Mouse (Mus musculus) limb, embryonic 13.5 days (tissue): ENCODE measurements around the gene Akip1. TPM values are rescaled to one million over a fixed set of nuclear protein-coding genes. Genes with fewer than 3 reads are reported as not detected.
A peak's percentile ranks its signal among the peaks of the same experiment; 100 is the strongest.

ENCODE experiments used
- ATAC-seq: fragments of 200-750 bp; cut with Nextera tagmentation; 2 replicates; pipeline ENCODE4 v1.8.0; 2017; ENCODE audit warnings: low read depth, moderate number of reproducible peaks, moderate TSS enrichment; ENCODE audit not compliant: low FRiP score
- H3K27ac ChIP-seq: fragments of 300-500 bp; sonication (generic); 2 replicates; pipeline ENCODE4 v1.5.1; 2015; ENCODE audit warnings: inconsistent platforms, mild to moderate bottlenecking, moderate library complexity
- H3K27me3 ChIP-seq: fragments of 300-500 bp; sonication (generic); 2 replicates; pipeline ENCODE4 v1.6.1; 2015; ENCODE audit warnings: mild to moderate bottlenecking, inconsistent platforms
- H3K36me3 ChIP-seq: fragments of 300-500 bp; sonication (generic); 2 replicates; pipeline ENCODE4 v1.6.1; 2015; ENCODE audit warnings: inconsistent platforms, mild to moderate bottlenecking, moderate library complexity
- H3K4me1 ChIP-seq: fragments of 300-500 bp; sonication (generic); 2 replicates; pipeline ENCODE4 v1.6.1; 2015; ENCODE audit warnings: inconsistent platforms
- H3K4me2 ChIP-seq: fragments of 300-500 bp; sonication (generic); replicated peaks from 2 replicates; pipeline ENCODE4 v1.6.1; 2015; ENCODE audit warnings: inconsistent platforms, mild to moderate bottlenecking, moderate library complexity
- H3K4me3 ChIP-seq: fragments of 300-500 bp; sonication (generic); 2 replicates; pipeline ENCODE4 v1.5.1; 2015; ENCODE audit warnings: moderate library complexity, mild to moderate bottlenecking, inconsistent platforms
- H3K9ac ChIP-seq: fragments of 300-500 bp; sonication (generic); 2 replicates; pipeline ENCODE4 v1.6.1; 2015; ENCODE audit warnings: mild to moderate bottlenecking, inconsistent platforms
- H3K9me3 ChIP-seq: fragments of 300-500 bp; sonication (generic); 2 replicates; pipeline ENCODE4 v1.6.1; 2016; ENCODE audit warnings: inconsistent platforms
- WGBS: fragments of 180-500 bp; shearing (Covaris S2); methylation state at CpG from one replicate; pipeline ENCODE4 v1.1.7; 2015; 5-methylcytosine and 5-hydroxymethylcytosine counted together
- polyA plus RNA-seq: library from polyadenylated mRNA; unstranded; fragments of >200 nt; fragmentation: Nextera tagmentation; extraction: Ambion mirVana; gene quantifications from 2 replicates; pipeline ENCODE4 v1.2.1, GENCODE M21; 2015

Gene Akip1
- polyA plus RNA-seq: 33.3 and 37.8 TPM in 2 replicates

DNA sequence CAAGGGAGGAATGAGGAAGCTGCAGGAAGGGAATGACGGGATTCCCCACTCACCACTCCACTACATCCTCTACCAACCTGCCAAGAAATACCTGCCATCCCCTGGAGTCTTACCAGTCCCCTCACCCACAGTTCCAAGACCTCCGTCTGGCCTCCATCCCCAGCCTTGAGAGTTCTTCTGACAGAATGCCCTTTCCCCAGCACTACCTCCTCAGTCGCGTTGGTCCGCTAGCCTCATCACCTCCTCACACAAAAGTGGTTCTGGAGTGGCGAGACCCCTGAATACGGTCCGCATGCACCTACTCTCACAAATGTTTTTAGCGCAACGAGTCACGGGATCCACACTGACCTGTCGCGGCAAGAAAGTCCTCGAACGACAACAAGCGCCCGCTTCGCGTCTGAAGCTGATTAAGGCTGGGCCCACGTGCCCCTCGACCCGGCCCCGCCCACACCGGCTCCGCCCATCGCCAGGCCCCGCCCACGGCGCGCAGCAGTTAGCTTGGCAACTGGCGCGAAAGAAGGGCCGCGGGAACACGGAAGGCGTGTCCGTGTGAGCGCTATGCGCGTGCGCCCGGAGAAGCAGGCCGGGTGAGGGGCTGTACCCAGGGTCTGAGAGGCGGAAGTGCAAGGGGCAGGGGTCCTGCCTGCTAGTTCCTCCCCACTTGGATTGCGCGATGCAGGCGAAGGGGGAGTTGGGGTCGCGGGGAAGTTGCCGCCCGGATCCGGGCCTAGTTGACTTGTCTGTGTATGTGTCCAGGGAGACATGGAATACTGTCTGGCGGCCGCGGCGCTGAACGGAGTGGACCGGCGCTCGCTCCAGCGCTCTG lies at the start of gene Akip1, which contains the start of gene St5:
TSS of gene Akip1 (plus strand) at position 501 of the 826 bp plus-strand sequence.
TSS of gene St5 (minus strand) at position 416 of the 826 bp plus-strand sequence.
- Histone ChIP-seq H3K9me3 (no peaks in the 10 kb centered on the region), H3K36me3 (0 out of 2 replicates have a peak, but pooled peaks cover 3% of the 10 kb centered on the region), H3K27ac (peak within 1 kb of the TSS; percentile 73), H3K4me2 (peak within 1 kb of the TSS; percentile 79), H3K4me3 (peak within 1 kb of the TSS; percentile 70), H3K4me1 (peaks cover 19% of the 10 kb centered on the region), H3K27me3 (no peaks in the 10 kb centered on the region), H3K9ac (peak within 1 kb of the TSS; percentile 82)
- peak; percentile 95 for ATAC-seq
- under 1% methylated on average over 61 of the region's 61 CpGs for WGBS

DNA sequence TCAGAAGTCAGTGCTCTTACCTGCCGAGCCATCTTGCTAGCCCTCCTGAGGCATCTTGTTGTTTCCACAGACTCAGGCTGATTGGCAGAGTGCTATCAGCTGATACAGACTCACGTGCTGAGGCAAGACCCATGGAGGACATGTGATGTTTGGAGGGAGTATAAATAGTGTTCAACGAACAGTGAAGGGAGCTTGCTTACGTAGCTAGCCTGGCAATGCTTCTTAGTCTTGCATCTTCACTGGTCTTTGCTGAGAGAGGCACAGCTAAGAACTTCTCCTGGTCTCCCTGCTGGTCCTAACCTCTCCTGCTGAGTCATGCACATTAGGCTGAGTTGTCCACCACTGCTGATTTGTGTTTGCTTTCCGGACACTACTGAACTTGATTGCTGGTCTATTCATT lies 48.6 kb upstream of the Akip1 start:
- Histone ChIP-seq H3K36me3 (peaks cover 4% of the 10 kb centered on the region; the same call in 1 of the 2 replicates), H3K27ac (no peak overlapping the region), H3K9me3 (no peaks in the 10 kb centered on the region), H3K4me1 (peaks cover 7% of the 10 kb centered on the region; the same call in 1 of the 2 replicates), H3K9ac (no peak overlapping the region), H3K4me3 (no peak overlapping the region), H3K27me3 (no peaks in the 10 kb centered on the region), H3K4me2 (no peak overlapping the region)
- WGBS: 91% methylated on average over 5 of the region's 5 CpGs
- no peak for ATAC-seq

GRCm38 (mm10) chr7:109657884-109658283 lies 45.6 kb upstream of the Akip1 start:
- H3K4me1 ChIP-seq: peaks cover 7% of the 10 kb centered on the region; the same call in 1 of the 2 replicates
- peaks cover 4% of the 10 kb centered on the region; the same call in 1 of the 2 replicates for H3K36me3 ChIP-seq
- no peak overlapping the region for H3K27ac ChIP-seq
- no peak overlapping the region for H3K4me2 ChIP-seq
- H3K27me3 ChIP-seq: no peaks in the 10 kb centered on the region
- H3K9me3 ChIP-seq: no peaks in the 10 kb centered on the region
- no peak overlapping the region for H3K4me3 ChIP-seq
- H3K9ac ChIP-seq: no peak overlapping the region
- 67% methylated on average over 6 of the region's 6 CpGs for WGBS
- ATAC-seq: no peak

GRCm38 (mm10) chr7:109659278-109659677 lies 44.2 kb upstream of the Akip1 start:
- H3K4me3 ChIP-seq: no peak overlapping the region
- no peak overlapping the region for H3K9ac ChIP-seq
- no peak overlapping the region for H3K4me2 ChIP-seq
- no peaks in the 10 kb centered on the region for H3K9me3 ChIP-seq
- peaks cover 4% of the 10 kb centered on the region; the same call in 1 of the 2 replicates for H3K36me3 ChIP-seq
- 95% methylated on average over 2 of the region's 2 CpGs for WGBS
- H3K27me3 ChIP-seq: no peaks in the 10 kb centered on the region
- ATAC-seq: no peak
- peaks cover 7% of the 10 kb centered on the region; the same call in 1 of the 2 replicates for H3K4me1 ChIP-seq
- no peak overlapping the region for H3K27ac ChIP-seq

- Histone ChIP-seq H3K9me3 (no peaks in the 10 kb centered on the region), H3K36me3 (no peaks in the 10 kb centered on the region), H3K4me2 (no peak overlapping the region), H3K27ac (no peak overlapping the region), H3K27me3 (no peaks in the 10 kb centered on the region), H3K4me3 (no peak overlapping the region), H3K9ac (no peak overlapping the region), H3K4me1 (peaks cover 7% of the 10 kb centered on the region; the same call in 1 of the 2 replicates)
- 73% methylated on average over 4 of the region's 4 CpGs for WGBS
- ATAC-seq: no peak
These were observed 40.9 kb upstream of the Akip1 start for GRCm38 (mm10) chr7:109662626-109663025.

DNA sequence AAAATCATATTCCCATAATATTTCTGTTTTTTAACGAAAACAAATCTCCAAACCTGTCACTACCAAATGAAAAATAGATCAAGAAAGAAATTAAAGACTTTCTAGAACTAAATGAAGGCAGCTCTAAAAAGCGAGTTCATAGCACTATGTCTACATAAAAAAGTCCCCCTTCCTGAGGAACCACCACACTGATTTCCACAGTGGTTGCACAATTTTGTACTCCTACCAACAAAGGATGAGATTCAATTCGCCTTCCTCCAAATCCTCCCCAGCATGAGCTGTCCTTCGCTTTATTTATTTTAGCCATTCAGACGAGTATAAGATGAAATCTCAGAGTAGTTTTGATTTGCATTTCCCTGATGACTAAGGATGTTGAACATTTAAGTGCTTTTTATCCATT lies 36.8 kb upstream of the Akip1 start:
- Histone ChIP-seq H3K4me1 (peaks cover 27% of the 10 kb centered on the region), H3K27ac (no peak overlapping the region), H3K4me3 (no peak overlapping the region), H3K9ac (no peak overlapping the region), H3K4me2 (no peak overlapping the region), H3K9me3 (no peaks in the 10 kb centered on the region), H3K27me3 (no peaks in the 10 kb centered on the region), H3K36me3 (no peaks in the 10 kb centered on the region)
- 86% methylated on average over 5 of the region's 5 CpGs for WGBS
- ATAC-seq: no peak

DNA sequence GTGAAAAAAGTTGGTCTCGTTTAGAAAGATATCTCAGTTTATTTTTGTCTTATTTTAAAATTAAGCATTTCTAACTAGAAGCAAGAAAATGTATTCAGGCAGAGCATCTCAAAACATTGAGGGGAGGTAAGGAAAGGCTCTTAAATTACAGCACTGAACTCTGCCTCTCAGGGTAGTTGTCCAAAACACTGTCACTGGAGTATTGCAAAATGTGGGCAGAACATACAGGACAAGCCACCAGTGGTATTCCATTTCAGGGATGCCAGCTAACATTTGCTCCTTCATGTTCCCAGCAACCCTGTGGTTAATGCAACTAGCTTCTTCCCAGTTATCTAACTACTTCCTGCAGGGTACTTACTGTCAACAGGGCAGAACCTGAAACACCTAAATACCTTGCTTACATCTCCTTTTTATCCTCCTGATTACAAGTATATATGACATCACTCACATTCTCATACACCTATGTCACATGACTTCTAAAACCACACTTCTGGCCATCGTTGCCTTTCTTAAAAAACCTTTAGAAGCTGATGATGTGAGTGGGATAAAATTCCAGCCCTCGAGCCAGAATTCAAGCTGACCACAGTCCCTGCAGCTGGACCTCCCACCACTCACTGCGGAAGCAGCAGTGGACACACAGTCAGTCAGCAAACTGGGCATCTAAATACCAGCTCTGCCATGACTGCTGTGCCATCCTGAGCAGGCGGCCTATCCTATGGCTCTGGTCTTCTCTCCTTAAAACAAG lies 33.9 kb upstream of the Akip1 start:
- Histone ChIP-seq H3K27me3 (no peaks in the 10 kb centered on the region), H3K36me3 (no peaks in the 10 kb centered on the region), H3K4me3 (peak overlapping the region; percentile 11), H3K9me3 (no peaks in the 10 kb centered on the region), H3K4me1 (peaks cover 34% of the 10 kb centered on the region), H3K9ac (0 out of 2 replicates have a peak overlapping the region, but pooled peaks have one; percentile 21), H3K27ac (no peak overlapping the region), H3K4me2 (peak overlapping the region; percentile 73)
- no peak for ATAC-seq
- 65% methylated on average over 5 of the region's 5 CpGs for WGBS

DNA sequence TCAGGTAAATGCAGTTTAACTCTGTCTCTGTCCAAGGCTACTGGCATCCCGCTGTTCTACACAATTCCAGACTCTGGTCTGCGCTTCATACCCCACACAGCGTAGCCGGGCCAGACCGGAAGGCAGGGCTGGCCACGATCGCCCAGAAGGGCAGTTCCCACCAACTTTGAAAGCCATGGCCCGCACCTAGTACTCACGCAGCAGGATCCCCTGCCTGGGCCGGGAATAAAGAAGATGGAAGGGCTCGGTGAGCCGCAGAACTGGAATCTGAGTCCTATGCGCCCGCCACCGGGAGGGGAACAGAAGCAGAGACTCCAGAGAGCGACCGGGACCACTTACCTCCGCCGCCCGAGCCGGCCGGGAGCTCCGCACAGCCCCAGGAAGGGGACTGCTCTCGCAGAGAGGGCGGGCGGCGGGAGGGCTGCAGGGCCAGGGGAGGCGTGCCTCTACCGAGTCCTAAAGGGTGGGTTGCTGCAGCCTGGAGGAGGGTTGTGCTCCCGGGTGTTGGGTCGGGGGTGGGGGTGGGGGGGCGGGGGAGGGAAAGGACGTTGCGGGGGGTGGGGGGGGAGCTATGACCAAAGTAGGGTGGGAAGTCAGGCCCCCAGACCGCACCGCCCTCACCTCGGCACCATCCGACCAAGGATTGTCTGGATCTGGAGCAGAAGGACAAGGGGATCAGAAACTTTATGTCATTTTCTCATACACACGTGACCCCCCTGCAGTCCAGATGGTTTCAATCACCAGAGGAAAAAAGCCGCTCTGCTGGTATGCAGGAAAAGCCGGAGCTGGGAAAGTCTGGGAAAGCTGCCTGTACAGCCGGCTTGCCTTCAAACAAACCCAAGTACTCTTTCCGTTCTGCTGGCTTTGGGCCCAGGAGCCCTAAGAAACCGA lies 31.7 kb upstream of the Akip1 start:
- no peaks in the 10 kb centered on the region for H3K9me3 ChIP-seq
- peak; percentile 97 for ATAC-seq
- peak overlapping the region; percentile 77 for H3K4me3 ChIP-seq
- H3K36me3 ChIP-seq: no peaks in the 10 kb centered on the region
- H3K27ac ChIP-seq: peak overlapping the region; percentile 99
- H3K4me1 ChIP-seq: peaks cover 34% of the 10 kb centered on the region
- no peaks in the 10 kb centered on the region for H3K27me3 ChIP-seq
- H3K4me2 ChIP-seq: peak overlapping the region; percentile 73
- under 1% methylated on average over 37 of the region's 44 CpGs for WGBS
- H3K9ac ChIP-seq: peak overlapping the region; percentile 88

- Histone ChIP-seq H3K9ac (no peak overlapping the region), H3K4me1 (peaks cover 17% of the 10 kb centered on the region), H3K36me3 (no peaks in the 10 kb centered on the region), H3K4me2 (no peak overlapping the region), H3K27me3 (no peaks in the 10 kb centered on the region), H3K9me3 (no peaks in the 10 kb centered on the region), H3K4me3 (no peak overlapping the region), H3K27ac (no peak overlapping the region)
- no peak for ATAC-seq
- WGBS: 51% methylated on average over 4 of the region's 4 CpGs
These were observed 28.4 kb upstream of the Akip1 start for GRCm38 (mm10) chr7:109674944-109675628.

- Histone ChIP-seq H3K4me2 (no peak overlapping the region), H3K36me3 (no peaks in the 10 kb centered on the region), H3K4me1 (no peaks in the 10 kb centered on the region), H3K4me3 (no peak overlapping the region), H3K9me3 (no peaks in the 10 kb centered on the region), H3K9ac (no peak overlapping the region), H3K27me3 (no peaks in the 10 kb centered on the region), H3K27ac (no peak overlapping the region)
- WGBS: 91% methylated on average over 2 of the region's 2 CpGs
- no peak for ATAC-seq
These were observed 23.2 kb upstream of the Akip1 start for GRCm38 (mm10) chr7:109680284-109680683.

DNA sequence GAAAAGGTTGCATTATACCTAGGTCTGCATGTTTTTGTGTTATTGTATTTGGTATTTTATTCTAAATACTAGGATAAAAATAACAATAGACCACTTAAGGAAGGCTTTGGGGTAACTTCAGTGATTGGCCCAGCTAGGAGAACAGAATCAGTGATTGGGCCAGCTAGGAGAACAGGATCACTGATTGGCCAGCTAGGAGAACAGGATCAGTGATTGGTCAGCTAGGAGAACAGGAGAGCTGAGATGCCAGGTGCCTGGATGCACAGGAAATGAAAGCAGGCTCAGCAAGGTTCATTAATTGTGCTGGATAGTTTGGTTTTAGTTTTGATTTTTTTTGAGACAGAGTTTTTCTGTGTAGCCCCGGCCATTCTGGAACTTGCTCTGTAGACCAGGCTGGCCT lies 22.6 kb upstream of the Akip1 start:
- Histone ChIP-seq H3K4me1 (no peaks in the 10 kb centered on the region), H3K27me3 (no peaks in the 10 kb centered on the region), H3K9ac (no peak overlapping the region), H3K4me3 (no peak overlapping the region), H3K9me3 (no peaks in the 10 kb centered on the region), H3K4me2 (no peak overlapping the region), H3K36me3 (no peaks in the 10 kb centered on the region), H3K27ac (no peak overlapping the region)
- no peak for ATAC-seq
- WGBS: 90% methylated on average over 1 of the region's 1 CpGs
